Mouse (Mus musculus) testis, adult 2 months (tissue): ENCODE results near the gene Ddx58.

Experiments
- CTCF ChIP-seq: fragments of 200-500 bp; IDR thresholded peaks from 2 replicates; pipeline ENCODE4 v1.5.1; 2012; ENCODE audit warnings: low read depth, mild to moderate bottlenecking, inconsistent platforms, low read length, moderate library complexity; ENCODE audit not compliant: control insufficient read depth, insufficient read depth, insufficient replicate concordance
- POLR2A ChIP-seq: fragments of 200-500 bp; IDR thresholded peaks from 2 replicates; pipeline ENCODE4 v1.6.1; 2012; ENCODE audit warnings: low read depth, mild to moderate bottlenecking, inconsistent platforms, low read length, moderate library complexity; ENCODE audit not compliant: control insufficient read depth

GRCm38 (mm10) chr4:40195336-40195735, 44.3 kb downstream of the Ddx58 start:
- TF ChIP-seq CTCF (no peak), POLR2A (no peak)
